Mouse (Mus musculus): Measurements from ENCODE around the gene Dlk2.

The Dlk2 gene

GRCm38 (mm10) chr17:46273803-46274236 is 23.4 kb upstream of the Dlk2 start:
- peak; percentile 99 for DNase-seq (ENCODE audit: low read depth, low spot score)

GRCm38 (mm10) chr17:46274465-46274864 is 22.8 kb upstream of the Dlk2 start:
- DNase-seq (ENCODE audit: low read depth, low spot score): peak; percentile 69

- no peak for DNase-seq (ENCODE audit: low read depth, low spot score)
Observed at GRCm38 (mm10) chr17:46275034-46275433, 22.2 kb upstream of the Dlk2 start.

- peak; percentile 87 for DNase-seq (ENCODE audit: low read depth, low spot score)
Observed at GRCm38 (mm10) chr17:46275506-46275905, 21.7 kb upstream of the Dlk2 start.

GRCm38 (mm10) chr17:46277586-46277985 is 19.6 kb upstream of the Dlk2 start:
- peak; percentile 99 for DNase-seq (ENCODE audit: low read depth, low spot score)

- DNase-seq (ENCODE audit: low read depth, low spot score): peak; percentile 59
Observed at GRCm38 (mm10) chr17:46278011-46278765, 19.0 kb upstream of the Dlk2 start.

- peak; percentile 90 for DNase-seq (ENCODE audit: low read depth, low spot score)
Observed at GRCm38 (mm10) chr17:46282483-46283123, 14.6 kb upstream of the Dlk2 start, which contains the start of gene Tjap1. Gene Tjap1, minus strand, starts transcription at chr17:46283026.

- DNase-seq (ENCODE audit: low read depth, low spot score): no peak
Observed at GRCm38 (mm10) chr17:46283140-46283539, 14.1 kb upstream of the Dlk2 start.

- no peak for DNase-seq (ENCODE audit: low read depth, low spot score)
Observed at GRCm38 (mm10) chr17:46283911-46284310, 13.3 kb upstream of the Dlk2 start.

- DNase-seq (ENCODE audit: low read depth, low spot score): no peak
Observed at GRCm38 (mm10) chr17:46284653-46285052, 12.6 kb upstream of the Dlk2 start.

- DNase-seq (ENCODE audit: low read depth, low spot score): no peak
Observed at GRCm38 (mm10) chr17:46285407-46285806, 11.8 kb upstream of the Dlk2 start.

GRCm38 (mm10) chr17:46287678-46288095 is 9.5 kb upstream of the Dlk2 start:
- peak; percentile 90 for DNase-seq (ENCODE audit: low read depth, low spot score)

- DNase-seq (ENCODE audit: low read depth, low spot score): no peak
Observed at GRCm38 (mm10) chr17:46296601-46297000, 620 bp upstream of the Dlk2 start.

- DNase-seq (ENCODE audit: low read depth, low spot score): no peak
Observed at GRCm38 (mm10) chr17:46297028-46297363, 225 bp upstream of the Dlk2 start.

GRCm38 (mm10) chr17:46298220-46298913 is 1.1 kb downstream of the Dlk2 start:
- peak; percentile 92 for DNase-seq (ENCODE audit: low read depth, low spot score)

GRCm38 (mm10) chr17:46301892-46302291 is 4.7 kb downstream of the Dlk2 start:
- DNase-seq (ENCODE audit: low read depth, low spot score): no peak

- DNase-seq (ENCODE audit: low read depth, low spot score): no peak
Observed at GRCm38 (mm10) chr17:46304184-46304583, 7.0 kb downstream of the Dlk2 start.

GRCm38 (mm10) chr17:46306956-46307355 is 9.7 kb downstream of the Dlk2 start:
- no peak for DNase-seq (ENCODE audit: low read depth, low spot score)

- DNase-seq (ENCODE audit: low read depth, low spot score): no peak
Observed at GRCm38 (mm10) chr17:46309835-46310234, 12.6 kb downstream of the Dlk2 start.

GRCm38 (mm10) chr17:46310515-46310914 is 13.3 kb downstream of the Dlk2 start:
- DNase-seq (ENCODE audit: low read depth, low spot score): no peak

- DNase-seq (ENCODE audit: low read depth, low spot score): no peak
Observed at GRCm38 (mm10) chr17:46313135-46313715, 16.0 kb downstream of the Dlk2 start.

GRCm38 (mm10) chr17:46315813-46316212 is 18.6 kb downstream of the Dlk2 start:
- DNase-seq (ENCODE audit: low read depth, low spot score): peak; percentile 47

All from 3T3-L1 (cell line).